Mouse (Mus musculus): ENCODE measurements at regions not wholly inside any gene's neighbourhood (a gene's known extent, or its start where the extent isn't known, plus 50 kb on each side); places are given as distances from the start of the nearest gene placed in this dataset.
A peak's percentile ranks its signal among the peaks of the same experiment; 100 is the strongest.

DNA sequence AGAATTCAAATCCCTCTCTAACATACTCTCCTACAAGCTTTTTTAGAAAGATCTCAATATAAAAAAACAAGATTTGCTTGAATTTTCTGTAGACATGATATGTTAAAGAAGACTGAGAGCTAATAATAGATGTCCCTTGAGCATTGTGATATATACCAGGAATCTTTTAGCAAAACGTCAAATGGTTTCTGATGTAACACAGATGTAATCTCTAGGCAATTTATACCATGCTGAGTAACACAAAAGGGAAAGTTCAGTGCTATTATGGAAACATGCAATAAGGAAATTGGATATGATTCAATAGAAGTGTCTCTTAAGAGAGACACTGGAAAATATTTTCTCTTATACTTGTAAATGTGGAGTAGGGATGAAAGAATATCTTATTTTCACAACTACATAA is 434.8 kb upstream of the Fsip2 start:
- no peaks in the 10 kb centered on the region for H3K36me3 ChIP-seq

DNA sequence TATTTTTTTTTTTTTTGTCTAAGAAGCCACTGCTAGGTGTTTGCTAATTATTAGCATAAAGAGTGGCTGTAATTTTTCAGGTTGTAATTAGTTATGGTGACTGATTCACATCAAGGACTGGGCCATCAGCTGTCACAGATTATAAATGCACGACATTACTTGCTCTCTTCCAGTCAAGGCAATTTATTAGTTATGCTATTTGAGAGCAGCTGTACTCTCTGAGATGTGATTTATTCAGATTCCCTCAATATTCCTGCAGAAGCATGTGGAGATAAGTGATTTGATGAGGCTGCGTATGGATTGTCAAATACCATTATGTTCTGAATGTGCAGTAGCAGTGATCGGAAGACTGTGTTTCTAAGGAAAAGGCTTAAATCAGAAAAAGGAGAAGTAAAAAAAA is 428.3 kb upstream of the Fsip2 start:
- no peak overlapping the region for H3K27ac ChIP-seq
- no peak overlapping the region for H3K4me3 ChIP-seq (replicated peaks)
- H3K27me3 ChIP-seq, result no peaks in the 10 kb centered on the region
- H3K36me3 ChIP-seq, result no peaks in the 10 kb centered on the region
- no peak overlapping the region for H3K4me2 ChIP-seq (replicated peaks)
- no peaks in the 10 kb centered on the region for H3K4me1 ChIP-seq (replicated peaks)
- no peaks in the 10 kb centered on the region for H3K9me3 ChIP-seq
- peak; percentile 69 for ATAC-seq
- H3K9ac ChIP-seq (replicated peaks), result no peak overlapping the region
- 50% methylated on average over 3 of the region's 3 CpGs for whole genome bisulfite sequencing

More for the DNA sequence above, 434.8 kb upstream of the Fsip2 start:
- WGBS, result 28% methylated on average over 1 of the region's 1 CpGs
- Histone ChIP-seq H3K9ac (replicated peaks) (no peak overlapping the region), H3K27me3 (no peaks in the 10 kb centered on the region), H3K9me3 (no peaks in the 10 kb centered on the region), H3K4me2 (replicated peaks) (no peak overlapping the region), H3K4me1 (replicated peaks) (no peaks in the 10 kb centered on the region), H3K4me3 (replicated peaks) (no peak overlapping the region), H3K27ac (no peak overlapping the region)
- ATAC-seq, result no peak

DNA sequence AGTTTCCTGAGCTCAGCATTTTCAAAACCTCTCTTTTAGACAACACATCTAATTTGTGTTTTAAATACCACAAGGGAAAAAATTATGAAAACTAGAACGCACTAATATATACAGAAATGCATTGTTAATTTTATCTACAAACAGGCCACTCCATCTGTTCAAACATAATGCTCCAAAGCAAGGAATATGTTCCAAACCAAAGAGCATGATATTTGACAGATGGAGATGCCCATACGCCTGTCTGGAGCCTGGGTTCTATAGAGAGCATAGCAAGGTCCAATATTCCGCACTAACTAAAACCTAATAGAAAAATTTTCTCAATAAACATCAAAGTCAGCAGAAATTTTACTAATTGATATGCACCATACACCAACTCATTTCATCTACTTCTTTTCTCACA is 423.5 kb upstream of the Fsip2 start:
- no peak overlapping the region for H3K4me3 ChIP-seq (replicated peaks)
- H3K27me3 ChIP-seq, result no peaks in the 10 kb centered on the region
- H3K36me3 ChIP-seq, result no peaks in the 10 kb centered on the region
- H3K4me2 ChIP-seq (replicated peaks), result no peak overlapping the region
- WGBS, result 82% methylated on average over 3 of the region's 3 CpGs
- no peaks in the 10 kb centered on the region for H3K9me3 ChIP-seq
- H3K27ac ChIP-seq, result no peak overlapping the region
- H3K4me1 ChIP-seq (replicated peaks), result no peaks in the 10 kb centered on the region
- no peak for ATAC-seq
- H3K9ac ChIP-seq (replicated peaks), result no peak overlapping the region

DNA sequence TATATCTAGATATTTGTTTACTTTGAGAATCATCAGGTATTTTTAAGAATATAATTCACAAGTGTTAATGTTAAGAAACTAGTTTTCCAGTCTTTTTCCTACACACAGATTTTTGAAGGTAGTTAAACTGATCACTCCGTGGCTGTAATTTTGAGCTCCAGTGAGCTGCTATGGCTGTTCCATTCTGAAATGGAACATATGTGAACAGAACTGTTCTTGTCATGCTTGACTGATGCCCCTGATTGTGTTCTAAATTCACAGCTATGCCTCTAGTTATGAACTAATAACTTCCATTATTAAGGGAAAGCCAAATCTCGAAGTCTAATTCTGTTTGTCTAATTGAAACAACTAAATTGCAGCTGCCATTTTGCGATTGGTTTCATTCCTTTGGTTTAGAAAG is 404.5 kb upstream of the Fsip2 start:
- Histone ChIP-seq H3K9me3 (no peaks in the 10 kb centered on the region), H3K4me2 (replicated peaks) (no peak overlapping the region), H3K9ac (replicated peaks) (no peak overlapping the region), H3K4me3 (replicated peaks) (no peak overlapping the region), H3K27ac (no peak overlapping the region), H3K4me1 (replicated peaks) (no peaks in the 10 kb centered on the region), H3K27me3 (no peaks in the 10 kb centered on the region), H3K36me3 (no peaks in the 10 kb centered on the region)
- ATAC-seq, result no peak
- WGBS, result 70% methylated on average over 3 of the region's 3 CpGs

DNA sequence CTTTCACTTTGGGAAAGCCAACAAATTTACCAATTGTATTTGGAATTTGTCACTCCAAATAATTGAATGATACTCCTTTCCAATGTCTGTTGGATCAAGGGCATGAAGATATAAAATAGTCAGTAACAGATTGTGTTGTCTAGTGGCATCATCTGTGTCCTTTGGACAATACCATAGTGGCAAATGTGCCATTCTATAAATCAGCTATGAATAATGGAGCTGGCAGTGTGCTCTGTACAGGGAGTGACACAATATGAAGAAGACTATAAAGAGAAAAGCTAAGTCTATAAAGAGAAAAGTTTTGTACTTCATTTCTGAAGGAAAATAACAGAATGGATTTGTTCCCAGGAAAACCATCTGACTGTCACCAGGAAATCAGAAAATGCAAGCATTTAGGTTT is 402.8 kb upstream of the Fsip2 start:
- H3K4me2 ChIP-seq (replicated peaks), result no peak overlapping the region
- no peak for ATAC-seq
- H3K4me3 ChIP-seq (replicated peaks), result no peak overlapping the region
- H3K9me3 ChIP-seq, result no peaks in the 10 kb centered on the region
- H3K27me3 ChIP-seq, result no peaks in the 10 kb centered on the region
- no peaks in the 10 kb centered on the region for H3K36me3 ChIP-seq
- H3K9ac ChIP-seq (replicated peaks), result no peak overlapping the region
- no peaks in the 10 kb centered on the region for H3K4me1 ChIP-seq (replicated peaks)
- H3K27ac ChIP-seq, result no peak overlapping the region

DNA sequence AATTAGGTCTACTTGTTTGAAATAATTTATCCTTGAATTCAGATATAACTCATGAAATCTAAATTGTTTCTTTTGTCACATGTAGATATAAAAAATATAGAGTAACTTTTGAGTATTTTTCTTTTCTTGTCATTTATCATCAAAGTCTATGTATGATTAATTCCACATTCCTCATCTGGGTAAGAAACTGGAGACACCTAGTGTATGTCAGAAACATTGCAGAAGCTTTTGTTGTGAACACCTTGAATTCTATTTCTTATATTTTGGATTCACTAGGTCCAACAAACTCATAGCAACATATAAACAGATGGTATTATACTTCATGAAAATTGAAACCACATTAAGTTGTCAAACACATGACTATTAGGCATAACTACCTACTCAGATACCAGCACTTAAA is 373.1 kb upstream of the Fsip2 start:
- no peak overlapping the region for H3K4me3 ChIP-seq (replicated peaks)
- H3K4me1 ChIP-seq (replicated peaks), result no peaks in the 10 kb centered on the region
- no peak overlapping the region for H3K4me2 ChIP-seq (replicated peaks)
- H3K9ac ChIP-seq (replicated peaks), result no peak overlapping the region
- H3K27me3 ChIP-seq, result no peaks in the 10 kb centered on the region
- no peaks in the 10 kb centered on the region for H3K36me3 ChIP-seq
- ATAC-seq, result no peak
- H3K27ac ChIP-seq, result no peak overlapping the region
- no peaks in the 10 kb centered on the region for H3K9me3 ChIP-seq

DNA sequence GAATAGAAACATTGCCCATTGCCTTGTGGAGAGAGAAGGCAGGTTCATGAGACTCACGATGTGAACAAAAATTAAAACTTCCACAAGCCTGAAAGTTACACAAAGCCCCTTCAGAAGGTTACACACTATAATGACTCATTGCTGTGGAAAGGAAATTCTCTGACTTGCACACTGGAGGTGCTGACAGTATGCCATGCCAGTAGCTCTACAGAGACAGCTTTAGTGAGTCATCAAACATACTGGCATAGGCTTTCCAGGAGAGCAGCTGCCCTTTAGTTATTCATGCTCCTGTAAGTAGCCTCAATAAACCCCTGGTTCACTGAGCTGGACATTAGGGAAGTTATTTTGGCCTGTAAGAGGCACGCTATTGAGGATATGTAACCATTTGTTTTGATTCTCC is 371.3 kb upstream of the Fsip2 start:
- no peak for ATAC-seq
- no peak overlapping the region for H3K27ac ChIP-seq
- 78% methylated on average over 2 of the region's 2 CpGs for WGBS

DNA sequence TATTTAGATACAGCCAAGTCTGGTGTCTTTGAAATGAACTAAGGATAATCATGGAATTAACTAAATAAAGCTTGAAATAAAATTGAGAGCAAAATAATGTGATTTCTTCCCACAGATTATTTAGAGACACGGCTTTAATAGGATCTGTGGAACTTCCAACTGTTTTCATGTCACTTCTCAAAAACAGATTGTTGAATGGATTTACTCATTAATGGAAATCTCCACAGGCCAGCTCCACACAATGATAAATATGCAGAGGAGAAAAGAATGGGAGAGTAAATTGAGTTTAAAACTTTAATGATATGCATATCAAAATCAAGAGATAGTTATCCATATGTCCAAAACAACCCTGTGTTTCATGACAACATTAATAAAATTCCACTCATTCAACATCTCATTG is 369.6 kb upstream of the Fsip2 start:
- H3K4me2 ChIP-seq (replicated peaks), result no peak overlapping the region
- no peaks in the 10 kb centered on the region for H3K9me3 ChIP-seq
- H3K9ac ChIP-seq (replicated peaks), result no peak overlapping the region
- no peak for ATAC-seq
- H3K27me3 ChIP-seq, result no peaks in the 10 kb centered on the region
- no peak overlapping the region for H3K4me3 ChIP-seq (replicated peaks)
- no peaks in the 10 kb centered on the region for H3K36me3 ChIP-seq
- WGBS, result 20% methylated on average over 1 of the region's 1 CpGs
- H3K4me1 ChIP-seq (replicated peaks), result no peaks in the 10 kb centered on the region
- no peak overlapping the region for H3K27ac ChIP-seq

More for the DNA sequence above, 371.3 kb upstream of the Fsip2 start:
- Histone ChIP-seq H3K27me3 (no peaks in the 10 kb centered on the region), H3K4me2 (replicated peaks) (no peak overlapping the region), H3K9ac (replicated peaks) (no peak overlapping the region), H3K36me3 (no peaks in the 10 kb centered on the region), H3K4me3 (replicated peaks) (no peak overlapping the region), H3K4me1 (replicated peaks) (no peaks in the 10 kb centered on the region), H3K9me3 (no peaks in the 10 kb centered on the region)

DNA sequence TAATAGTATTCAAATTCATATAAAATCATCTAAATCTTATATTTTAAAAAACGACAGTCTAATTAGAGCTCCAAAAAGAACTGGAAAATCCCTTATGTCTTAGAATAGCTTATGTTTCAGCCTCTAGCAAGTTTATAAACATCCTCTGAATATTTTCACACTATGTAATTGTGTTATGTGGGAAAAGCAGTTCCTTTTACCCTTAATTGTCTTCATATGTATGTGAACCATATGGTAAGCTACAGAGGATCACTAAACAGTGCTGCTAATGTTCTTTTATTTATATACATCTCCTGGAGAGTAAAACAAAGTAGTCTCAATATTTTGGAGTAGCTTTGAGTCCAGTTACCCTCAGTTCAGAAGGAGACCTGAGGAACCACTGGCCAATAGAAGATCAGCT is 363.8 kb upstream of the Fsip2 start:
- Histone ChIP-seq H3K27me3 (no peaks in the 10 kb centered on the region), H3K36me3 (no peaks in the 10 kb centered on the region), H3K9me3 (no peaks in the 10 kb centered on the region), H3K4me2 (replicated peaks) (no peak overlapping the region), H3K27ac (no peak overlapping the region), H3K9ac (replicated peaks) (no peak overlapping the region), H3K4me1 (replicated peaks) (no peaks in the 10 kb centered on the region), H3K4me3 (replicated peaks) (no peak overlapping the region)
- ATAC-seq, result no peak
- WGBS, result 88% methylated on average over 1 of the region's 1 CpGs

DNA sequence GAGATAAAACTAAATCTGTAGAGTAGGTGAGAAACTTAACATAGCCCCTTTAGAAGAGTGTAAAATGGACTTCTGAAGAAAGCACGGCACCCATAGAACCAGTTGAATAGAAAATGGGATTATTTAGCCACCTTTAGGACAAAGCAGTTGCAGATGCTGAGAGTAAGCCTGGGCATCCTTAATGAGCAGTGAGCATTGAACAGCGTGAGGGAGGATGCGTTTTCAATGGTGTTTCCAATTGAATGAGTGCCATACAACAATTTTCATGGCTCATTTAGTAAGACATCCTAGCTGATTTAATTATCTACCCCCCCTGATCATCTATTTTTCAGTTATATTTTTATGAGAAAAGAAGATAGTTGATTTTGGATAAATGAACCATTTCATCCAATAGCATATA is 327.2 kb upstream of the Fsip2 start:
- Histone ChIP-seq H3K9ac (replicated peaks) (no peak overlapping the region), H3K27ac (no peak overlapping the region), H3K9me3 (no peaks in the 10 kb centered on the region), H3K4me1 (replicated peaks) (peaks cover 3% of the 10 kb centered on the region; the same call in 1 of the 2 replicates), H3K36me3 (no peaks in the 10 kb centered on the region), H3K4me3 (replicated peaks) (no peak overlapping the region), H3K27me3 (no peaks in the 10 kb centered on the region), H3K4me2 (replicated peaks) (no peak overlapping the region)
- WGBS, result 16% methylated on average over 3 of the region's 3 CpGs
- ATAC-seq, result 0 out of 2 replicates have a peak, but pooled peaks have one; percentile 30

DNA sequence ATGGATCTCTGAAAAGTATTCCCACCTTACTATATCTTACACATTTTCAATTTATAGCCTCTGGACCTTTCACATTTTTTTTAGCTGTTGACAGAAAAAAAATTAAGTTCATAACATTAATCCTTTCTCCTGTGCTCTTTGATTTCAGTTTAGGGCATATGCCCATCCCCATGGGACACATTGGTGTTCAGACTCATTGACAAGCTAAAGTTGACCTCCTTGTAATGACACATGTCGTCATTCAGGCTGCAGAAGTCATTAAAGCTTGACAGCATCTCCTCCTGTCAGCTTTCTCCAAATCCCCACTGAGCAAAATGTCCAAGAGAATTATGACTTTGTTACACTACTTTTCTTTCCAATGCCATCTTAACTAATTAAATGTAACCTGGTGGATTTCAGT is 322.9 kb upstream of the Fsip2 start:
- no peaks in the 10 kb centered on the region for H3K9me3 ChIP-seq
- no peak overlapping the region for H3K4me2 ChIP-seq (replicated peaks)
- no peaks in the 10 kb centered on the region for H3K27me3 ChIP-seq
- H3K4me3 ChIP-seq (replicated peaks), result no peak overlapping the region
- WGBS, result 40% methylated on average over 1 of the region's 1 CpGs
- no peak overlapping the region for H3K27ac ChIP-seq
- H3K4me1 ChIP-seq (replicated peaks), result peaks cover 3% of the 10 kb centered on the region; the same call in 1 of the 2 replicates
- ATAC-seq, result no peak
- no peaks in the 10 kb centered on the region for H3K36me3 ChIP-seq
- no peak overlapping the region for H3K9ac ChIP-seq (replicated peaks)

DNA sequence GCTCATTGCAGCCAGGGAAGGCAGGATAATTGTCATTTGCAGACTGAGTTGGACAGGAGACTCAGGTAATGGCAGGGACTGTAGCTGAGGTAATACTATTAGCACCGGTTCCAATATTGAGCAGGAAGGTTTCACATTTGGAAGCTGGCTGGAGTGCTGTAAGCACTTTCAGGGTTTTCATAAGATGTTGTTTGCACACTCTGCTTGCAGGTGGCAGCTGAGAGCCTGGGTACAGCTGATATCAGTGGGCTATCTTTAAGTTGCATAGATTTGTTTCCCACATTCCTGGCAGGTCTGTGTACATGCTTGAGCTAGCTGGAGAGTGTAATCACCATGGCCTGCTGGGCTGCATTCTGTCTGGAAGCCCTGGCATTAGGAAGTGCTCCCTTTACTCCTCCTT is 299.0 kb upstream of the Fsip2 start:
- Histone ChIP-seq H3K27me3 (no peaks in the 10 kb centered on the region), H3K27ac (no peak overlapping the region), H3K4me3 (replicated peaks) (no peak overlapping the region), H3K4me2 (replicated peaks) (no peak overlapping the region), H3K9ac (replicated peaks) (no peak overlapping the region), H3K4me1 (replicated peaks) (no peaks in the 10 kb centered on the region), H3K36me3 (no peaks in the 10 kb centered on the region), H3K9me3 (no peaks in the 10 kb centered on the region)
- no peak for ATAC-seq
- 82% methylated on average over 1 of the region's 1 CpGs for WGBS
